Mouse (Mus musculus): ENCODE results near the gene Elmo3. TPM values are rescaled to one million over a fixed set of nuclear protein-coding genes. Genes with fewer than 3 reads are reported as not detected.
A peak's percentile ranks its signal among the peaks of the same experiment; 100 is the strongest.

The Elmo3 gene
- total RNA-seq, 2 experiments from 2014 or later: 0.31 to 0.91 TPM

DNA sequence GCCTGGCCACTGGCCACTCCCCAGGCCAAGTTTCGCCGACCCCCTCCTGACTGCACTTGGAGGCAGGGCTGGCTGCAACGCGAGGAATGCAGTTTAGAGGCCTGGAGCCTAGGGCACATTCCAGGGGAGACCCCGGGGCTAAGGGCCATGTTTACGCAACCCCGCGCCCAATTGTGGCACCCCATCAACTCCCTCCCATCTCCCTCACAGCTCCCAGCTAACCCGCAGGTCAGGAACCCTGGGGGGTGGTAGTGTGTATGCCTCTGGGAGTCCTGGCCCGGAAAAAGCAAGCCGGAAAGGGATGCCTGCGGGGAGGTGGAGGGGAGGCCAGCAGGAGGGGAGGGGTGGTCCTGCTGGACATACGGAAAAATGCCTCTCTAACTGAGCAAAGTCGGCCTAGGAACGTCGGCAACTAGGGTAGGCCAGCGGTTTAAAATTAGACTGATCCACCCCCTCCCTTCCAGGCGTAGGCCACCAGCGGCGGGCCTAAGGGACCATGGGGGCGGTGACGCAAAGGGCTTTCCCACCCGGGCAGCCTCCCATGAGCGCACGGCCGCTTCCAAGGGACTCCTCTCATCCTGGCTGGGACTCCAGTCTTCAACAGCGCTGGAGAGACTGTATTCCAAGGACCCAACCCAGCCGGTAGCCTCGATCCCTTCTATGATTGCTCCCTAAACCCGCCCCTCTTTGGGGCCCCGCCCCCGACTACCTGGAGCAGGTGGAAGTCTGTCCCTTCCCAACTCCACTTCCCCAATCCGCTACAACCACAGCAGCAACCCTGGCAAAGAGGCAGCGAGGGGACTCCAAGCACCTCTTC lies 41.4 kb downstream of the Elmo3 start:
- peak in 1 of 2 experiments; percentile 30 for DNase-seq (ENCODE audit: low spot score in 2 of 2)
- intact Hi-C loops (cut with DNase I): no loop called here

- intact Hi-C loops (cut with DNase I): no loop called here
- DNase-seq (ENCODE audit: low spot score in 2 of 2): peak; percentile 86 to 89
These were observed 42.2 kb downstream of the Elmo3 start, which contains the start of gene Fhod1 for GRCm38 (mm10) chr8:105347428-105348221. TSS of gene Fhod1 (minus strand) at chr8:105347953.

DNA sequence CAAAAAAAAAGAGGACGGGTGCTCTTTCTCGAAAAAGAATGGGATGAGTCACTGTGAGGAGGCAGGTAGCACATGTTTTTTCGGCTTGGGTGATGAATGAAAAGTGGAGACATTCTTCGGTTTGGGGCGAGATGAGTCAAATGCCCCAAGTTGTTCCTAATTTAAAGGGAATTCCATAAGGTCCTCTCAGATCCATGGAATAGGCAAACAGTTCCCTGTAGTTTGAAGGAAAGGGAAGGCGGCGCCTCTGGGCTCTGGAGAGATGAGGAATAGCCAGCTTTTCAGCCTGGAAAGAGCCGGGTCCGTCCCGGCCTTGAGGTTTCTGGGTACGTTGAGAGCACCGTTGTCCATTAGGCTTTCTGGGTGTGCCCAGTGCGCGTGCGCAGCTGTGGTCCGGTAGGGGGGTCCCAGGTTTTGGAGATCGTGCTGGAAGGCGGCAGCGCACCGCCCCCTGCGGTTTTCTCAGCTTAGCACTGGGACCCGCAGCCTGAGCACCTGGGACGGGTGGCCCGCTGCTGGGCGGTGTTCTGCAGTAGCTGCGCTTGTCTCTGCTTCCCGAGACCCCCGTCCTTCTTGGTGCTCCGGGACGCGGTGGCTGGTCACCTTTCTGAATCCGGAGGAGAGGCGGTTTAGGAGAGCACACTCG lies 43.2 kb downstream of the Elmo3 start, which contains the start of gene Slc9a5:
TSS of gene Slc9a5 (plus strand) at position 394 of the 646 bp plus-strand sequence.
- DNase-seq (ENCODE audit: low spot score in 2 of 2): peak; percentile 43 to 55
- intact Hi-C loops (cut with DNase I): no loop called here

DNA sequence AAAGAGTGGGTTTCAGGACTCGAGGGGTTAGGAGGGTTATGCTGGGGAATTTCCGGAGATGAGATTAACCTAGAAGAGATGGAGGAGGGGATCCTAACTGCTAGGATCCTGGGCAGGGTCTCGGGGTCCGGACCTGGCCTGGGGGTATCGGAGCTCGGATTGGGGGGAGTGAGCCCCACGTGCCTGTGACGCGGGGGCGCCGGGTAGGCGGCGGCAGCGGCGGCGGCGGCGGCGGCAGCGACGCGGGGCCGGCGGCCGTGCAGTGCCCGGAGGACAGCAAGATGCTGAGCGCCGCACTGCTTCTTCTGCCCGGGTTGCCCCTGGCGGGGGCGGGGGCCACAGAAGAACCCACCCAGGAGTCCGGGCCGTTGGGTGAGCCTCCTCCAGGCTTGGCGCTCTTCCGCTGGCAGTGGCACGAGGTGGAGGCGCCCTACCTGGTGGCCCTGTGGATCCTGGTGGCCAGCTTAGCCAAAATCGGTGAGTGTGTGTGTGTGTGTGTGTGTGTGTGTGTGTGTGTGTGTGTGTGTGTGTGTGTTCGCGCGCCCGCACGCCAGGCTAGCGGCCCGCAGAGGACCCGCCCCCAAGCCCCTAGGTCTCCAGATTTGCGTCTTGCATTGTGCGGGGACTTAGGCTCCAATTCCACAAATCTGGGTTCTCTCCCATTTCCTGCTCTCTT lies 43.8 kb downstream of the Elmo3 start:
- intact Hi-C loops (cut with DNase I): no loop called here

GRCm38 (mm10) chr8:105350186-105350585 lies 44.8 kb downstream of the Elmo3 start:
- DNase-seq (ENCODE audit: low spot score in 2 of 2): peak in 1 of 2 experiments; percentile 52
- intact Hi-C loops (cut with DNase I): no loop called here

More for the DNA sequence above, 43.8 kb downstream of the Elmo3 start:
- DNase-seq (ENCODE audit: low spot score in 2 of 2): peak in 1 of 2 experiments; percentile 35

- intact Hi-C loops (cut with DNase I): no loop called here
- no peak for DNase-seq (ENCODE audit: low spot score in 2 of 2)
These were observed 48.3 kb downstream of the Elmo3 start for GRCm38 (mm10) chr8:105353583-105354135.

DNA sequence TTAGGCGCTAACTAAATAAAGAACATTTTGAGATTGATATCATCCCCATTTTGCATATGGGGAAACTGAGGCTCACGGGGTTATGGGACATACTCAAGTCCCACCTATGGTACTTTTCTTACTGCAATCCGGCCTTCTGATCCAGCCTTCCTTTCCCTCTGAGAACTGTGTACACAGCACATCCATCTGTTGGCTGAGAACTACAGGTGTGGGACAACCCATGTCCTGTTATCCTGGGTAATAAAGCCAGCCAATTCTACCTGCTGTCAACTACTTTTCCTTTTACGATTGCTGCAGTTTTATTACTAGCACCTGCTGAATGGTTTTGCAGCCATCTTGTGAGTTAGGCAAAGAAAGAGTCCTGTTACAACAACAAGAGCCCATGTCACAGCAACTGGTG lies 49.1 kb downstream of the Elmo3 start:
- intact Hi-C loops (cut with DNase I): no loop called here
- DNase-seq (ENCODE audit: low spot score in 2 of 2): no peak

GRCm38 (mm10) chr8:105355179-105356024 lies 50.0 kb downstream of the Elmo3 start:
- no peak for DNase-seq (ENCODE audit: low spot score in 2 of 2)
- intact Hi-C loops (cut with DNase I): no loop called here

- intact Hi-C loops (cut with DNase I): no loop called here
- DNase-seq (ENCODE audit: low spot score in 2 of 2): no peak
These were observed 51.3 kb downstream of the Elmo3 start for GRCm38 (mm10) chr8:105356681-105357080.

- no peak for DNase-seq (ENCODE audit: low spot score in 2 of 2)
- intact Hi-C loops (cut with DNase I): no loop called here
These were observed 53.8 kb downstream of the Elmo3 start for GRCm38 (mm10) chr8:105359208-105359607.

- DNase-seq (ENCODE audit: low spot score in 2 of 2): no peak
- intact Hi-C loops (cut with DNase I): no loop called here
These were observed 54.2 kb downstream of the Elmo3 start for GRCm38 (mm10) chr8:105359646-105360045.

Small RNAs within 50 kb of the gene (microRNA-seq; reads per million reads assigned to microRNA genes)
- gene Gm27320 (0 reads per million in 2 experiments), gene Mir328 (4,877 to 6,249 reads per million in 2 experiments)

Other genes starting within 250 kb of the Elmo3 start
- gene Ces3b, start 221.8 kb upstream of the Elmo3 start, total RNA-seq (2021): not detected
- not detected for gene Ces4a, start 173.8 kb upstream of the Elmo3 start, total RNA-seq (2021)
- 10 to 100 TPM; 20.7 to 23.1 TPM for gene Cbfb, start 134.9 kb upstream of the Elmo3 start, total RNA-seq (2021)
- 10 to 100 TPM; 31.7 to 32.1 TPM for gene D230025D16Rik, start 80.5 kb upstream of the Elmo3 start, total RNA-seq (2021)
- gene B3gnt9, start 50.4 kb upstream of the Elmo3 start, total RNA-seq (2021): 1 to 10 TPM; 2.6 to 4.8 TPM
- 1 to 10 TPM; 6.7 to 7.9 TPM for gene Tradd, start 41.0 kb upstream of the Elmo3 start, total RNA-seq (2021)
- gene Fbxl8, start 41.0 kb upstream of the Elmo3 start, total RNA-seq (2021): under 1 TPM; 0.80 to 0.83 TPM
- gene Hsf4, start 35.8 kb upstream of the Elmo3 start, total RNA-seq (2021): 1 to 10 TPM; 1.5 to 2.3 TPM
- gene Nol3, start 29.5 kb upstream of the Elmo3 start, total RNA-seq (2021): 1 to 10 TPM; 4.5 to 5.1 TPM
- 10 to 100 TPM; 31.7 to 38.2 TPM for gene 4931428F04Rik, start 15.7 kb upstream of the Elmo3 start, total RNA-seq (2021)
- 1 to 10 TPM; 1.7 to 2.0 TPM for gene Exoc3l, start 9.5 kb upstream of the Elmo3 start, total RNA-seq (2021)
- 10 to 100 TPM; 31.5 to 32.1 TPM for gene E2f4, start 7.9 kb upstream of the Elmo3 start, total RNA-seq (2021)
- 1 to 10 TPM; 5.1 to 6.9 TPM for gene Lrrc29, start 20.7 kb downstream of the Elmo3 start, total RNA-seq (2021)
- gene Tmem208, start 20.8 kb downstream of the Elmo3 start, total RNA-seq (2021): 10 to 100 TPM; 42.2 to 43.1 TPM
- gene Fhod1, start 42.4 kb downstream of the Elmo3 start, total RNA-seq (2021): 1 to 10 TPM; 2.8 to 2.9 TPM
- gene Slc9a5, start 43.2 kb downstream of the Elmo3 start, total RNA-seq (2021): 10 to 100 TPM; 25.0 to 35.1 TPM
- gene Plekhg4, start 67.7 kb downstream of the Elmo3 start, total RNA-seq (2021): 1 to 10 TPM; 1.7 to 4.9 TPM
- not detected for gene Kctd19, start 107.9 kb downstream of the Elmo3 start, total RNA-seq (2021)
- under 1 TPM in 1 of 2 experiments, not detected in 1; 0.40 TPM for gene Lrrc36, start 108.0 kb downstream of the Elmo3 start, total RNA-seq (2021)
- gene Tppp3, start 165.9 kb downstream of the Elmo3 start, total RNA-seq (2021): 10 to 100 TPM; 41.2 to 49.7 TPM
- gene Zdhhc1, start 191.3 kb downstream of the Elmo3 start, total RNA-seq (2021): 10 to 100 TPM; 26.8 to 27.5 TPM
- not detected for gene Hsd11b2, start 213.2 kb downstream of the Elmo3 start, total RNA-seq (2021)